Mouse (Mus musculus) cerebellum, postnatal 4 days (tissue): Measurements from ENCODE around the gene Bsn.

ENCODE experiments used
- DNase-seq, 2 experiments: peaks; one replicate each; pipeline ENCODE4 v3.0.0; 2022; ENCODE audit warnings: low spot score in 2 of 2, mixed read lengths in 1 of 2

Gene Bsn

DNA sequence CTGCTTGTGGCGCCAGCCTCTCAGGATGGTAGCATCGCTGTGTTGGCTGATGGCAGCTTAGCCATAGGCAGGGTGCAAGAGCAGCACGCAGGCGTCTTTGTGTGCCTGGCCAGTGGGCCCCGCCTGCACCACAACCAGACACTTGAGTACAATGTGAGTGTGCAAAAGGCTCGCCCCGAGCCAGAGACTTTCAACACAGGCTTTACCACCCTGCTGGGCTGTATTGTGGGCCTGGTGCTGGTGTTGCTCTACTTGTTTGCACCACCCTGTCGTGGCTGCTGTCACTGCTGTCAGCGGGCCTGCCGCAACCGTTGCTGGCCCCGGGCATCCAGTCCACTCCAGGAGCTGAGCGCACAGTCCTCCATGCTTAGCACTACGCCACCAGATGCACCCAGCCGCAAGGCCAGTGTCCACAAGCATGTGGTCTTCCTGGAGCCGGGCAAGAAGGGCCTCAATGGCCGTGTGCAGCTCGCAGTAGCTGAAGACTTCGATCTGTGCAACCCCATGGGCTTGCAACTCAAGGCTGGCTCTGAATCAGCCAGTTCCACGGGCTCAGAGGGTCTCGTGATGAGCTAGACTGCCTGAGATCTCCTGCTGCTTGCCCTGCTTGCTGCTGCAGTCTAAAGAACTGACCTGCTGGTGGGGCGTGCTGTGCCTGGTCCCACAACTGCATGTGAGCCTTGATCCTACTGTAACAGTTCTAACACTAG, 135.7 kb downstream of the Bsn start:
- no peak for DNase-seq

GRCm38 (mm10) chr9:108053665-108054225, 136.4 kb downstream of the Bsn start:
- no peak for DNase-seq

GRCm38 (mm10) chr9:108052885-108053664, 137.1 kb downstream of the Bsn start, which contains the start of gene Amigo3:
TSS of gene Amigo3 (plus strand) at chr9:108053159.
- peak; percentile 96 to 98 for DNase-seq

GRCm38 (mm10) chr9:108052411-108052810, 137.8 kb downstream of the Bsn start:
- no peak for DNase-seq

GRCm38 (mm10) chr9:108051931-108052220, 138.3 kb downstream of the Bsn start:
- no peak for DNase-seq

DNA sequence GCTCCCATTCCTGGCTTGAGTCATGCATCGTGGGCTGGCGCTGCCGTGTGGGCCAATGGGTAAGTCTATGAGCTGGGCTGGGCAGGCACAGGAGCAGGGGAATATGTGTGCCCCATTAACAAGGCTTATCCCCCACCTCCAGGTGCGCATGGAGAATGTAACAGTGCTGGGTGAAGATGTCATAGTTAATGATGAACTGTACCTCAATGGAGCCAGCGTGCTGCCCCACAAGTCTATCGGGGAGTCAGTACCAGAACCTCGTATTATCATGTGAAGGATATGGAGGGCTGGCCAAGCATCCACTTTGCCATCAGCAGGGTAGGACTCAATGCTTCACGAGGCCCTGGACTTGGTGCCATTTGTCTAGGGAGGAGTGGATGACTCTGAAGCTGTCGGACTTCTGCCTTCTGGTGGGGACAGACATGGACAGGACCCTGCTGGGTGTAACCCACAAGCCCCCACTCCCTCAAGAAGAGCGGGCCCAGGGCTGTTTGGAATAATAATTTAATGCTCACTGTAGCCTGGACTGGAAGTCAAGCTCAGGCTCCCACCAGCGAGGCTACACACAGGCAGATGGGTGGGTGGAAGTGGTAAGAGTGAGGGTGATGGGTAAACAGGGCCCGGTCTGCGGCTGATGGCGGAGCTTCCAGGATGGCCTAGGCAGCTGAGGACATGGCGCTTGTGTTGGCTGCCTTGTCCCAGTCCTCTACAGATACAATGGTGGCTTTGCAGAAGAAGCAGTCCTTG, 138.8 kb downstream of the Bsn start:
- no peak for DNase-seq

DNA sequence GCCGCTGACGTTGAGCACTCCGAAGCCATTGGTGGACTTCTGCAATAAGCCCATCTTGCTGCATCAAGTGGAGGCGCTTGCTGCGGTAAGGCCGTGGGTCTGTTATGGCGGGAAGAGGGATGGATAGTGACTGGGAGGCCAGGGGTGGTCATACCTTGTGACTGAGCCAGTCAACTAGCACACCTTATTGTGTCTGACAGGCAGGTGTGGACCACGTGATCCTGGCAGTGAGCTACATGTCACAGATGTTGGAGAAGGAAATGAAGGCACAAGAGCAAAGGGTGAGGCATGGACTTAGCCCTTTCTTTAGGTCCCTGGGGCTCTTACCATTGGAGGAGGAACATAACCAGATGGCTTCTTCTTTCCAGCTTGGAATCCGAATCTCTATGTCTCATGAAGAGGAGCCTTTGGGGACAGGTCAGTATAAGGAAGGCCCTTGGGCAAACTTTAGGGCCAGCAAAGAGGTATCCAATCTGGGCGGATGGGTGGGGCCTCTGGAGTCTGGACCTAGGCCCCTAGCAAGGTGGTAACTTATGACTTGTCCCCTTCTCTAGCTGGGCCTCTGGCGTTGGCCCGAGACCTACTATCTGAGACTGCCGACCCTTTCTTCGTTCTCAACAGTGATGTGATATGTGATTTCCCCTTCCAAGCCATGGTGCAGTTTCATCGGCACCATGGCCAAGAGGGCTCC, 140.5 kb downstream of the Bsn start:
- DNase-seq = no peak

DNA sequence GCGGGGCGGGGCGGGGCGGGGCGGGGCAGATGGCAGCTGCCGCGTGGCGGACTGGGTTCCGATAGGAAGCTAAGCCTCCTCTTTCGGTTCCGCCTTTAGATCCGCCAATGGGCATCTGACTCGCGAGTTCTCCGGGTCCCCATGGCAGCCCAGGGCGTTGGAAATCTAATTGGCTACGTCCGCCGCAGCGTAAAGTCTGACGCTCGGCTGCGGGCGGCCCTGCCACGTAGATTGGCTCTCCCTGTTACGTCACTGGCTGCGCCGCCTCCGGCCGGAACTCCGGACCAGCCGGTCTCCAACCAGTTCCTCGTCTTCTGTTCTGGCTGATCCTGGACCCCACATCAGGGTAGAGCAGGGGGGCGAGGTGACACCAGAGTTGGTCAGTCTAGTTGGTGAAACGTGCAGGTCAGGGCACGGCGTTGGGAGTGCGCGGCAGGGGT, 141.1 kb downstream of the Bsn start, which contains the start of gene Gmppb:
Gene Gmppb, plus strand, starts transcription at position 227 of the 440 bp plus-strand sequence.
- DNase-seq = peak; percentile 84 to 92

- DNase-seq = no peak
Observed at GRCm38 (mm10) chr9:108048566-108048955, 141.6 kb downstream of the Bsn start.

DNA sequence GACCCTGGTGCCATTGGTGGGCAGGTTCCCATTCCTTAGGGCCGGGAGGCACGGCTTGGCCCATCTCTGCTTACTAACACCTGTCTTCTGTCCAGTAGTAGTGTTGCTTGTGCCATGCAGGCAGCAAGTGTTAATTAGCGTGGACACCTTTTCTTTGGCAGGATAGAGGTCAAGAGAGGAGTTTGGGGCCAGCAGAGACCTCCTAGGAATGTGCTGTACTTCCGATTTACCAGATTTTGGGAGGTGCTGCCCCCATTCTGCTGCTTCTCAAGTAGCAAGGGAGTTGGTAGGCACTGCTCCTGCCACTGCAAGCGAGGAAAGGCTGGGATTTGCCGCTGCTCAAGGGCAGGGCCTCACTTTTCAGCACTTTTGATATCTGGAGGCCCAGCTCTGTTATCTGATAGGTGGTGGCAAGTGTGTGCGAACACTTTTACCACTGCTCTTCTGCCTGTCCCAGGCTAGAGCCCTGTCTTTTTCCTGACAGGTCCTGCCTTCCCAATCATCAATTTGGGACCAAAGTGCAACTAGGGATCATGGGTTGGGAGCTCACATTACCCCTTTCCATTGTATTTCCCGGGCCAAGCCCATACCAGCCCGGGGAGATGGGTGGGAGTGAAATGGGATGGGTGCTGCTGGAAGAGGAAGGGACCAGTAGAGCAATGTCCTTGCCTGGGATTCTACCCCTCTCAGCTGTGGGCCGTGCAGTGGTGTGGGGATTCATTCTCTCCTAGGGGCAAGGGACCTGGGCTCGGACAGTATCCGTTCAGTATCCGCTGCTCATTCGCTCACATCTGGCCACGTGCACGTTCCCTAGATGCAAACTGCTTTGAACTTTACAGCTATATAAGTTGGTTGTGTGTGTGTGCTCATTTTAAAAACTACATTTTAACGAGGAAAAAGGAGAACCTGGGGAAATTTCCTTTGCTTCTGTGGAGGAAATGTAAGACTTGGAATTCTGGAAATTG, 142.3 kb downstream of the Bsn start:
- no peak for DNase-seq

DNA sequence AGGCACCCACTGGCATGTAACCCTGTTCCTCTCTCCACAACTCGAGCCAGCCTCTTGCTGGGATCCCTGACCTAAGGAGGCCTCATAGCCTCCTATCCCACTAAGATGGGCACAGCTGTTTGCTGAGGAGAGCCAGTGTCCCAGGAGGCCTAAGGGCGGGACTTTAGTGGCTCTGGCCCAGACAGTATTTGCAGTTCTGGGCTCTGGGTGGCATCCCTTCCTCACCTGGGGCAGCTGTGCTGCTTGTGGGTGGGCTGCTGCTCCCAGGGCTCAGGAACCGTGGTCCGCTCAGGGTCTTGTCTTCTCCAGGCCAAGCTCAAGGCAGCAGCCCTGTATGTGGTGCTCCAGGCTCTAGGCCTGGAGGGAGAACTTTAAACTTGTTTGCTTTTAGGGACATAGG, 143.6 kb downstream of the Bsn start:
- no peak for DNase-seq
